Mouse (Mus musculus) limb, embryonic 14.5 days (tissue): ENCODE data around the gene Madcam1. TPM values are rescaled to one million over a fixed set of nuclear protein-coding genes. Genes with fewer than 3 reads are reported as not detected.

Experiments used
- ATAC-seq: fragments of 200-750 bp; cut with Nextera tagmentation; 2 replicates; pipeline ENCODE4 v1.8.0; 2017; ENCODE audit warnings: low read depth, moderate number of reproducible peaks, moderate TSS enrichment; ENCODE audit not compliant: low FRiP score
- DNase-seq: peaks from one replicate; pipeline ENCODE4 v3.0.0-alpha.2; 2015; ENCODE audit warnings: low spot score
- H3K27ac ChIP-seq: fragments of 300-500 bp; sonication (generic); replicated peaks from 2 replicates; pipeline ENCODE4 v1.5.1; 2014; ENCODE audit warnings: low read depth, mild to moderate bottlenecking, low read length, moderate library complexity, mixed read lengths
- H3K27me3 ChIP-seq: fragments of 300-500 bp; sonication (generic); 2 replicates; pipeline ENCODE4 v1.6.1; 2014; ENCODE audit warnings: low read length, mixed read lengths; ENCODE audit not compliant: control insufficient read depth, insufficient read depth
- H3K36me3 ChIP-seq: fragments of 300-500 bp; sonication (generic); 2 replicates; pipeline ENCODE4 v1.6.1; 2014; ENCODE audit warnings: mild to moderate bottlenecking, low read length, moderate library complexity, mixed read lengths; ENCODE audit not compliant: control insufficient read depth, insufficient read depth
- H3K4me1 ChIP-seq: fragments of 300-500 bp; sonication (generic); 2 replicates; pipeline ENCODE4 v1.6.1; 2014; ENCODE audit warnings: antibody characterized with exemption, low read length, mixed read lengths; ENCODE audit not compliant: control insufficient read depth, insufficient read depth
- H3K4me2 ChIP-seq: fragments of 300-500 bp; sonication (generic); replicated peaks from 2 replicates; pipeline ENCODE4 v1.6.1; 2014; ENCODE audit warnings: low read depth, mild to moderate bottlenecking, low read length, moderate library complexity; ENCODE audit not compliant: severe bottlenecking
- H3K4me3 ChIP-seq: fragments of 300-500 bp; sonication (generic); replicated peaks from 2 replicates; pipeline ENCODE4 v1.5.1; 2014; ENCODE audit warnings: low read length
- H3K9ac ChIP-seq: fragments of 300-500 bp; sonication (generic); 2 replicates; pipeline ENCODE4 v1.6.1; 2014; ENCODE audit warnings: mild to moderate bottlenecking, low read depth, low read length, moderate library complexity; ENCODE audit not compliant: severe bottlenecking
- H3K9me3 ChIP-seq: fragments of 300-500 bp; sonication (generic); 2 replicates; pipeline ENCODE4 v1.6.1; 2016; ENCODE audit warnings: low read length; ENCODE audit not compliant: control insufficient read depth
- POLR2A ChIP-seq: fragments of 200-500 bp; IDR thresholded peaks from 2 replicates; pipeline ENCODE4 v1.8.0; 2012; ENCODE audit warnings: inconsistent platforms, mild to moderate bottlenecking, moderate library complexity, borderline replicate concordance; ENCODE audit not compliant: insufficient read depth, insufficient read length; ENCODE audit errors: extremely low read depth
- WGBS: fragments of 180-500 bp; shearing (Covaris S2); extraction: QIAGEN DNeasy Blood & Tissue Kit; methylation state at CpG from one replicate; pipeline ENCODE4 v1.1.7; 2014; 5-methylcytosine and 5-hydroxymethylcytosine counted together
- polyA plus RNA-seq, 2 experiments: library from polyadenylated mRNA; depleted of rRNA in 1 of 2; stranded (reverse) in 1 of 2; unstranded in 1 of 2; fragments of >200 nt; fragmentation: Nextera tagmentation in 1 of 2; extraction: Ambion mirVana in 1 of 2; gene quantifications; 2 replicates each; pipeline versions ENCODE4 v1.2.1 to v1.2.3; 2012 to 2014

Gene Madcam1
- polyA plus RNA-seq, 2 experiments: 5.0 to 8.2 TPM

DNA sequence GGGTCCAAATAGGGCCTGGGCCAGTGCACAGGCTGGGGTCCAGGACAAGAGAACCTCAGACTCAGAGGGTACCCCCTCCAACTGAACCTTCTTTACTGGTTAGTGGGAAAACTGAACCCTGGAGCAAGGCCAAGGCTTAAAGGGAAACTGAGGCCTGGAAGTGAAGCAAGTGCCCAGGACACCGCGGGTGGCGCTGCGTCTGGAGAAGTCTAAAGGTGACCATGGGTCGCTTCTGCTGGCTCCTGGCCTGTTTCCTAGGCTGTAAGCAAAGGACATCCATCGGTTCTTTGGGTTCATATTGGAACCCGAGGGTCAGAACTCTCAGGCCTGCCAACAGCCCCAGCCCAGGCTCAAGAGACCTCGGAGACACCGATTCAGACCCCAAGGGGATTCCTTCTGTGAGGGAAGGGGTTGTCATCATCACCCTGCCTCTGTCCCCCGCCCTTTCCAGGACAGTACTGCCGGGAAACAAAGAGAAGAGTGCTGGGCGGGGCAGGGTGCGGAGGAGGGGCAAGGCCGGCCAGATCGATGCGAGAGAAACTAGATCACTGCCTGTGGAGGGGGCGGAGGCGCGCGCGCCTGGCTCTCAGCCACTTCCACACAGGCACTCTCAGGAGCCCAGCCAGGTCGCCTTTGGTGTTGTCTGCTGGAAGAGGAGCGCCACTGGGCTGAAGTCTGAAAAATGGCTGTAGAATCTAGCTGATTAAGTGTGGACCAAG lies 25.7 kb upstream of the Madcam1 start:
- peak; percentile 54 for DNase-seq
- H3K36me3 ChIP-seq: no peaks in the 10 kb centered on the region
- H3K9ac ChIP-seq: peak overlapping the region; percentile 40
- peak overlapping the region; percentile 94 for H3K4me2 ChIP-seq
- H3K27ac ChIP-seq: no peak overlapping the region
- no peaks in the 10 kb centered on the region for H3K9me3 ChIP-seq
- H3K4me1 ChIP-seq: peaks cover 9% of the 10 kb centered on the region
- TF ChIP-seq POLR2A: no peak
- WGBS: 8% methylated on average over 17 of the region's 23 CpGs
- H3K27me3 ChIP-seq: peaks cover 17% of the 10 kb centered on the region; the same call in 1 of the 2 replicates
- H3K4me3 ChIP-seq: peak overlapping the region; percentile 74
- peak; percentile 51 for ATAC-seq

GRCm38 (mm10) chr10:79645711-79646110 lies 18.6 kb upstream of the Madcam1 start, which contains the start of gene Odf3l2:
TSS of gene Odf3l2 (minus strand) at chr10:79645738.
- Histone ChIP-seq H3K27me3 (no peaks in the 10 kb centered on the region), H3K4me3 (no peak within 1 kb of the TSS), H3K36me3 (no peaks in the 10 kb centered on the region), H3K27ac (no peak within 1 kb of the TSS), H3K9me3 (no peaks in the 10 kb centered on the region), H3K9ac (0 out of 2 replicates have a peak within 1 kb of the TSS, but pooled peaks have one; percentile 21), H3K4me2 (no peak within 1 kb of the TSS), H3K4me1 (no peaks in the 10 kb centered on the region)
- no peak for TF ChIP-seq POLR2A
- DNase-seq (no peak), ATAC-seq (no peak; the same call in 1 of the 2 replicates)
- 65% methylated on average over 8 of the region's 8 CpGs for WGBS

DNA sequence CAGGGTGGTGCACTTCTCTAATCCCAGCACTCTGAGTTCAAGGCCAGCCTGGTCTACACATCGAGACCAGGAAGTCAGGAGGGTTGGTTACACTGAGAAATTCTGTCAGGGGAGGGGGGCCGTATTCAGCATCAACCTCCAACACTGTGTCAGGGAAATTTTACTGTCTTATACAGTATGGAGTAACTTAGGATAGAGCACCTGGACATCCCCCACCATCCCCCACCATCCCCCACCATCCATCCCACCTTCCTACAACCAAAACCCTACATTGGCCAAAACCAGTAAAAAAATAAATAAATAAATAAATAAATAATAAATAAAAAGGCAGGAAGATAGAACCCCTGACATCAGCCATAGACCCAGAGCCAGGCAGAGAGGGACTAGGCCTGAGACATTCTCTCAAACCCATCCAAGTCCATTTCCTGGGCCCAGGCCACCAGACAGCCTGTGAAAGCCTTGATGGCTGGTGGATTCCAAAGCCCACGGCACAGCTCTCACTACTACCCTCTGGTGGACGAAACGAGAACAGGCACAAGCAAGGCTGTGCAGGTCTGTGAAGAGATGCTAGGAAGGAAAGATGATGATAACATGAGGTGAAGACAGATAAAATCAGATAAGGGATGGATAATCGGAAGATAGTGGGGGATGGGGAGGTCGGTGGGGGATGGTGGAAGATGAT lies 15.1 kb upstream of the Madcam1 start:
- ATAC-seq (0 out of 2 replicates have a peak, but pooled peaks have one; percentile 57), DNase-seq (peak; percentile 57)
- Histone ChIP-seq H3K36me3 (no peaks in the 10 kb centered on the region), H3K4me2 (no peak overlapping the region), H3K9me3 (no peaks in the 10 kb centered on the region), H3K9ac (no peak overlapping the region), H3K4me3 (no peak overlapping the region), H3K27ac (no peak overlapping the region), H3K27me3 (no peaks in the 10 kb centered on the region), H3K4me1 (no peaks in the 10 kb centered on the region)
- no peak for TF ChIP-seq POLR2A
- WGBS: 29% methylated on average over 7 of the region's 7 CpGs

- no peak for TF ChIP-seq POLR2A
- no peaks in the 10 kb centered on the region for H3K36me3 ChIP-seq
- H3K9me3 ChIP-seq: no peaks in the 10 kb centered on the region
- DNase-seq: no peak
- no peak for ATAC-seq
- no peaks in the 10 kb centered on the region for H3K4me1 ChIP-seq
- no peak overlapping the region for H3K4me3 ChIP-seq
- H3K9ac ChIP-seq: no peak overlapping the region
- H3K4me2 ChIP-seq: no peak overlapping the region
- H3K27ac ChIP-seq: no peak overlapping the region
- no peaks in the 10 kb centered on the region for H3K27me3 ChIP-seq
- WGBS: 75% methylated on average over 7 of the region's 7 CpGs
Observed at GRCm38 (mm10) chr10:79652789-79653188, 11.6 kb upstream of the Madcam1 start.

DNA sequence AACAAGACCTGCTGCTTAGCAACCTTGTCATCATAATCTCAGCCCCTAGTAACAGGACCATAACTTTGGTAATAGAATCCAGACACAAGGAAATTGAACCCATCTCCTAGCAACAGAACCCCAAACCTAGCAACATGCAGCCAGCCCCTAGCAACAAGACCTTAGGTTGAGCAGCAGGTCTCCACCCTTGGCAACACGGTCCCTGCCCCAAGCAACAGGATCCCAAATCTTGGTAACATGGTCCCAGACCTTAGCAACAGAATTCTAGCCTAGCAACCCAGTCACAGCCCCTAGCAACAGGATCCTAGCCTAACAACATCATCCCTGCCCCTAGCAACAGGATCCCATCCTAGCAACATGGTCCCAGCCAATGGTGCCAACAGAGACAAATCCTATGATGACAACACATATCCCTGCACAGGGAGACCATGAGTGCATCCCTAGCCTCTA lies 9.4 kb upstream of the Madcam1 start:
- no peak overlapping the region for H3K27ac ChIP-seq
- H3K9ac ChIP-seq: no peak overlapping the region
- ATAC-seq (peak; percentile 89), DNase-seq (peak; percentile 56)
- H3K9me3 ChIP-seq: no peaks in the 10 kb centered on the region
- H3K4me1 ChIP-seq: no peaks in the 10 kb centered on the region
- no peaks in the 10 kb centered on the region for H3K27me3 ChIP-seq
- TF ChIP-seq POLR2A: no peak
- no peak overlapping the region for H3K4me2 ChIP-seq
- no peaks in the 10 kb centered on the region for H3K36me3 ChIP-seq
- H3K4me3 ChIP-seq: no peak overlapping the region
- 8% methylated on average over 1 of the region's 1 CpGs for WGBS
